Mouse (Mus musculus): ENCODE measurements at regions not wholly inside any gene's neighbourhood (a gene's known extent, or its start where the extent isn't known, plus 50 kb on each side); places are given as distances from the start of the nearest gene placed in this dataset.

- Histone ChIP-seq H3K4me1 (no peaks in the 10 kb centered on the region), H3K9ac (no peak overlapping the region), H3K4me3 (replicated peaks) (no peak overlapping the region), H3K4me2 (no peak overlapping the region), H3K27me3 (no peaks in the 10 kb centered on the region), H3K27ac (no peak overlapping the region), H3K36me3 (no peaks in the 10 kb centered on the region), H3K9me3 (replicated peaks) (no peaks in the 10 kb centered on the region)
- WGBS = 11% methylated on average over 5 of the region's 5 CpGs
- ATAC-seq (replicated peaks; ENCODE audit: low FRiP score) = 0 out of 2 replicates have a peak, but pooled peaks have one; percentile 15
Observed at GRCm38 (mm10) chrX:107477066-107477465, 73.9 kb upstream of the Itm2a start.

- 49% methylated on average over 3 of the region's 3 CpGs for WGBS
- no peaks in the 10 kb centered on the region for H3K9me3 ChIP-seq (replicated peaks)
- no peak for ATAC-seq (replicated peaks; ENCODE audit: low FRiP score)
- H3K4me3 ChIP-seq (replicated peaks) = no peak overlapping the region
- no peaks in the 10 kb centered on the region for H3K4me1 ChIP-seq
- H3K27me3 ChIP-seq = no peaks in the 10 kb centered on the region
- H3K9ac ChIP-seq = no peak overlapping the region
- no peaks in the 10 kb centered on the region for H3K36me3 ChIP-seq
- no peak overlapping the region for H3K4me2 ChIP-seq
- no peak overlapping the region for H3K27ac ChIP-seq
Observed at GRCm38 (mm10) chrX:107469242-107469641, 66.1 kb upstream of the Itm2a start.
